Mouse (Mus musculus) intestine, postnatal 0 days (tissue): ENCODE data around the gene Kdm8. TPM values are rescaled to one million over a fixed set of nuclear protein-coding genes. Genes with fewer than 3 reads are reported as not detected.

Source experiments
- ATAC-seq: fragments of 200-750 bp; cut with Nextera tagmentation; 2 replicates; pipeline ENCODE4 v1.8.0; 2017; ENCODE audit warnings: mild to moderate bottlenecking, moderate TSS enrichment, moderate library complexity
- H3K27ac ChIP-seq: fragments of 300-500 bp; sonication (generic); 2 replicates; pipeline ENCODE4 v1.5.1; 2014; ENCODE audit warnings: mild to moderate bottlenecking, low read depth, low read length, moderate library complexity
- H3K27me3 ChIP-seq: fragments of 300-500 bp; sonication (generic); replicated peaks from 2 replicates; pipeline ENCODE4 v1.6.1; 2014; ENCODE audit warnings: low read length, mixed read lengths; ENCODE audit not compliant: control insufficient read depth, insufficient read depth
- H3K36me3 ChIP-seq: fragments of 300-500 bp; sonication (generic); 2 replicates; pipeline ENCODE4 v1.6.1; 2014; ENCODE audit warnings: mild to moderate bottlenecking, moderate library complexity; ENCODE audit not compliant: control insufficient read depth, insufficient read depth
- H3K4me1 ChIP-seq: fragments of 300-500 bp; sonication (generic); replicated peaks from 2 replicates; pipeline ENCODE4 v1.6.1; 2014; ENCODE audit warnings: antibody characterized with exemption, low read length, mixed read lengths; ENCODE audit not compliant: control insufficient read depth, insufficient read depth
- H3K4me2 ChIP-seq: fragments of 300-500 bp; sonication (generic); replicated peaks from 2 replicates; pipeline ENCODE4 v1.6.1; 2014; ENCODE audit warnings: low read depth, mild to moderate bottlenecking, moderate library complexity
- H3K4me3 ChIP-seq: fragments of 300-500 bp; sonication (generic); 2 replicates; pipeline ENCODE4 v1.5.1; 2014; ENCODE audit warnings: low read depth, low read length
- H3K9ac ChIP-seq: fragments of 300-500 bp; sonication (generic); 2 replicates; pipeline ENCODE4 v1.6.1; 2014; ENCODE audit warnings: mild to moderate bottlenecking, low read depth, low read length
- H3K9me3 ChIP-seq: fragments of 300-500 bp; sonication (generic); 2 replicates; pipeline ENCODE4 v1.6.1; 2016; ENCODE audit warnings: mixed run types; ENCODE audit not compliant: control insufficient read depth
- CTCF ChIP-seq: sonication (generic); IDR thresholded peaks from 2 replicates; pipeline ENCODE4 v1.5.1; 2016; ENCODE audit warnings: low read depth, mild to moderate bottlenecking, control low read depth, antibody characterized with exemption, moderate library complexity
- WGBS: fragments of 180-500 bp; shearing (Covaris S2); extraction: QIAGEN DNeasy Blood & Tissue Kit; methylation state at CpG from one replicate; pipeline ENCODE4 v1.1.7; 2014; 5-methylcytosine and 5-hydroxymethylcytosine counted together
- polyA plus RNA-seq: library from polyadenylated mRNA; unstranded; fragments of >200 nt; fragmentation: Nextera tagmentation; extraction: Ambion mirVana; gene quantifications from 2 replicates; pipeline ENCODE4 v1.2.1, GENCODE M21; 2015

Kdm8 gene
- polyA plus RNA-seq, 1 experiment from 2014 or later = 3.5 TPM

DNA sequence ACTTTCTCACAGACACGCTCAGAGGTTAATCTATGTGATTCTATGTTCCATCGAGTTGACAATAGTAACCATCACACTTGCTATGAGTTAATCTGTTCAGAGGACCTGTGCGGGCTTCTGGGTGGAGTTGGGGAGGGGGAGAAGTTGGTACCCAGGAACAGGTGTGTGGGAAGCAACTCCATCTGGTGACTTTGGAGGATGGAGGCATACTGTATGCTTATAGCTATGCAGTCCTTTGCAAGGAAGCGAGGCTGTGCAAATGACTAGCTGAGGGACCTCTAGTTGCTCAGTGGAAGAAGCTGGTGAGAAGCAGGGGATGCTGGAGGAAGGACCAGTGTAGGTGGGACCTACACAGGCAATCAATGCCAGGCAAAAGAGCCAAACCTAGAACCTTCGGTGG lies 60.1 kb downstream of the Kdm8 start:
- no peak for ATAC-seq
- Histone ChIP-seq H3K4me2 (no peak overlapping the region), H3K9ac (no peak overlapping the region), H3K4me3 (no peak overlapping the region), H3K4me1 (no peaks in the 10 kb centered on the region; the same call in 1 of the 2 replicates), H3K27ac (no peak overlapping the region), H3K36me3 (no peaks in the 10 kb centered on the region), H3K27me3 (no peaks in the 10 kb centered on the region), H3K9me3 (no peaks in the 10 kb centered on the region)
- WGBS = 95% methylated on average over 5 of the region's 5 CpGs
- no peak for TF ChIP-seq CTCF

DNA sequence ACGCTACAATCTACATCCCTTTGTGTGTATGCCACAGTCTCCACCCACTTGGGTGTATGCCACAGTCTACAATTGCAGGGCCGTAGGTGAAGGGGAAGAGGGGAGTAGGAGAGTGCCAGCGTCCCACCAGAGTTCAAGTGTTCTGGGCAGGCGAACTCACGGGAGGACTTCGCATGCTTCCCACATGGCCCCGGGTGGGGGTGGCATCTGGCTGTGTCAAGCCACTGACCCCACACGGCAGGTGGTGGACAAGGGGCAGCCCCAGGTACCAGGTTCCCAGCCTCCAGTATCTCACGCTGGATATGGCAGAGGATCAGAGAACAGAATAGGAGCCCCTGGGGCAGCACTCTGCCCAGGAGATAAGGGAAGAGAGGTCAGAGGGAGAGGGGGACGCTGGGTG lies 61.1 kb downstream of the Kdm8 start:
- Histone ChIP-seq H3K9me3 (no peaks in the 10 kb centered on the region), H3K27me3 (no peaks in the 10 kb centered on the region), H3K4me1 (no peaks in the 10 kb centered on the region), H3K4me2 (no peak overlapping the region), H3K36me3 (no peaks in the 10 kb centered on the region), H3K4me3 (no peak overlapping the region), H3K27ac (no peak overlapping the region), H3K9ac (no peak overlapping the region)
- no peak for TF ChIP-seq CTCF
- WGBS = 83% methylated on average over 10 of the region's 10 CpGs
- ATAC-seq = no peak

- Histone ChIP-seq H3K4me1 (no peaks in the 10 kb centered on the region), H3K27me3 (no peaks in the 10 kb centered on the region), H3K9me3 (no peaks in the 10 kb centered on the region), H3K27ac (no peak overlapping the region), H3K9ac (no peak overlapping the region), H3K36me3 (no peaks in the 10 kb centered on the region), H3K4me3 (no peak overlapping the region), H3K4me2 (no peak overlapping the region)
- WGBS = 80% methylated on average over 2 of the region's 2 CpGs
- no peak for ATAC-seq
- no peak for TF ChIP-seq CTCF
These were observed 62.8 kb downstream of the Kdm8 start for GRCm38 (mm10) chr7:125507279-125507678.

GRCm38 (mm10) chr7:125511432-125511831 lies 67.0 kb downstream of the Kdm8 start:
- no peaks in the 10 kb centered on the region for H3K36me3 ChIP-seq
- H3K4me3 ChIP-seq = no peak overlapping the region
- no peaks in the 10 kb centered on the region for H3K9me3 ChIP-seq
- H3K9ac ChIP-seq = no peak overlapping the region
- H3K27me3 ChIP-seq = no peaks in the 10 kb centered on the region
- no peaks in the 10 kb centered on the region for H3K4me1 ChIP-seq
- no peak for TF ChIP-seq CTCF
- 62% methylated on average over 5 of the region's 5 CpGs for WGBS
- ATAC-seq = no peak
- no peak overlapping the region for H3K4me2 ChIP-seq
- no peak overlapping the region for H3K27ac ChIP-seq

DNA sequence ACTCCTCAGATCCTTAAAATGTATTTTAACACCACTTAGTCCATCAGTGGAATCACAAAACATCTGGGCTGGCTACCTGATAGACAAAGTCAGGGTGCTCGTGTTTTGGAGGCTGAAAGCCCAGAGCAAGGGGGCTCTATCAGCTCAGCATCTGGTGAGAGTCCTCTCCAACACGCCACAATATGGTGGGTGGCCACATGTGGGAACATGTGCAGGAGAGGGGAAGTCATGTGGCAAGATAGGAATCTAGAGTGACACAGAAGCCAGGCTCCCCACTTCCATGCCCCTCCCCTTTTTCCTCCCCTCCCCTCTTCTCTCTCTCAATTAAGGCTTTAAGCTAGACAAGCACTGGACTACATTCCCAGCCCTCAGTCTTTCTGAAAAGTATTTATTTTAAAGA lies 67.4 kb downstream of the Kdm8 start:
- Histone ChIP-seq H3K27ac (no peak overlapping the region), H3K4me1 (no peaks in the 10 kb centered on the region), H3K4me3 (no peak overlapping the region), H3K36me3 (no peaks in the 10 kb centered on the region), H3K9ac (no peak overlapping the region), H3K4me2 (no peak overlapping the region), H3K27me3 (no peaks in the 10 kb centered on the region), H3K9me3 (no peaks in the 10 kb centered on the region)
- no peak for TF ChIP-seq CTCF
- 63% methylated on average over 2 of the region's 2 CpGs for WGBS
- no peak for ATAC-seq

Other genes starting within 250 kb of the Kdm8 start
- gene Nsmce1, start 46.9 kb downstream of the Kdm8 start, polyA plus RNA-seq = 84.5 and 87.9 TPM in 2 replicates
- 32.3 and 35.0 TPM in 2 replicates for gene Il4ra, start 107.4 kb downstream of the Kdm8 start, polyA plus RNA-seq
- gene Il21r, start 158.8 kb downstream of the Kdm8 start, polyA plus RNA-seq = 0.08 and 0.09 TPM in 2 replicates